Mouse (Mus musculus) gastrocnemius, adult 8-10 months (tissue): Measurements from ENCODE around the gene Hibadh. TPM values are rescaled to one million over a fixed set of nuclear protein-coding genes. Genes with fewer than 3 reads are reported as not detected.

Experiments
- DNase-seq, 2 experiments: peaks; one replicate each; pipeline ENCODE4 v3.0.0; 2022; ENCODE audit warnings: low spot score in 2 of 2
- total RNA-seq, 4 experiments: library from RNA; stranded (reverse); gene quantifications; 2 replicates each; pipeline ENCODE4 v1.2.4; 2022

Gene Hibadh
- total RNA-seq, 4 experiments from 2014 or later: 106 to 125 (median 119) TPM

GRCm38 (mm10) chr6:52502986-52503385, 137.2 kb downstream of the Hibadh start:
- no peak for DNase-seq

- no peak for DNase-seq
These were observed 138.7 kb downstream of the Hibadh start for GRCm38 (mm10) chr6:52501479-52501878.

Other genes with a start within 250 kb of the Hibadh start
- 10 to 100 TPM; 69.3 to 72.3 (median 71.7) TPM for gene Tax1bp1, start 73.3 kb upstream of the Hibadh start, total RNA-seq